Mouse (Mus musculus) cortical plate, adult 2 months (tissue): ENCODE measurements around the gene Ndufa5.

Experiments used
- CTCF ChIP-seq: fragments of 200-500 bp; IDR thresholded peaks from 2 replicates; pipeline ENCODE4 v1.5.1; 2011; ENCODE audit warnings: mild to moderate bottlenecking, control low read depth, low read length; ENCODE audit not compliant: insufficient read depth; ENCODE audit errors: extremely low read depth
- POLR2A ChIP-seq: fragments of 200-500 bp; IDR thresholded peaks from 2 replicates; pipeline ENCODE4 v1.6.1; 2011; ENCODE audit warnings: mild to moderate bottlenecking, low read length, control low read depth; ENCODE audit not compliant: insufficient read depth; ENCODE audit errors: extremely low read depth

DNA sequence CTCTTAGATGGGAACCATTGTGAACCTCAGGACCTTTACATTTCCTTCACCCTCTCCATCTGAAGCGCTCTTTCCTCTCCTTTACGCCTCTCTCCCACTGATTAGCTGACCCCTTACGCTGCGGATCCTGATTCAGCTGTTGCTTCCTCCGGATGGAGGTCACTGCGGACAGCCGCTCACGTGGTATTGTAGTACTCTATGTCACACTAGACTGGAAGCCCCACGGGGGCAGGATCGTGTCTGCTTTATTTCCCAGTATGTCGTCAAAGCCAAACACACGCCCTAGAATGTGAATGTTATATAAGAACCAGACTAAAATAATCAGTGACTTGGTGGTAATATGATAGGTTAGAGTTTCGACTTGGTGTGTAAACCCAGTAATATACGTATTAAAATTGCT is 44.6 kb upstream of the Ndufa5 start:
- TF ChIP-seq CTCF (no peak), POLR2A (no peak)
